Mouse (Mus musculus) heart, embryonic 14.5 days (tissue): Measurements from ENCODE around the gene Tbxas1. TPM values are rescaled to one million over a fixed set of nuclear protein-coding genes. Genes with fewer than 3 reads are reported as not detected.

ENCODE experiments used
- ATAC-seq: fragments of 200-750 bp; cut with Nextera tagmentation; 2 replicates; pipeline ENCODE4 v1.8.0; 2017; ENCODE audit warnings: low read depth, moderate TSS enrichment; ENCODE audit not compliant: insufficient number of reproducible peaks, insufficient read depth, low FRiP score
- H3K27ac ChIP-seq, 2 experiments: fragments of 200-500 bp in 1 of 2; fragments of 300-500 bp in 1 of 2; sonication (generic) in 1 of 2; replicated peaks in 1 of 2; 2 replicates each; pipeline ENCODE4 v1.5.1; 2012 to 2014; ENCODE audit warnings: low read depth in 2 of 2, low read length in 2 of 2, control low read depth in 1 of 2, mild to moderate bottlenecking in 1 of 2, mixed read lengths in 1 of 2; ENCODE audit not compliant: control insufficient read depth in 1 of 2, insufficient read depth in 1 of 2
- H3K27me3 ChIP-seq: fragments of 300-500 bp; sonication (generic); 2 replicates; pipeline ENCODE4 v1.6.1; 2014; ENCODE audit warnings: mild to moderate bottlenecking, low read length, control low read depth; ENCODE audit not compliant: control insufficient read depth, insufficient read depth
- H3K36me3 ChIP-seq: fragments of 300-500 bp; sonication (generic); 2 replicates; pipeline ENCODE4 v1.6.1; 2014; ENCODE audit warnings: mild to moderate bottlenecking, control low read depth, low read length, mixed read lengths; ENCODE audit not compliant: control insufficient read depth, insufficient read depth
- H3K4me1 ChIP-seq, 2 experiments: fragments of 200-500 bp in 1 of 2; fragments of 300-500 bp in 1 of 2; sonication (generic) in 1 of 2; 2 replicates each; pipeline ENCODE4 v1.6.1; 2012 to 2014; ENCODE audit warnings: low read length in 2 of 2, control low read depth in 1 of 2, mixed read lengths in 1 of 2; ENCODE audit not compliant: control insufficient read depth in 2 of 2, insufficient read depth in 2 of 2
- H3K4me2 ChIP-seq: fragments of 300-500 bp; sonication (generic); 2 replicates; pipeline ENCODE4 v1.6.1; 2014; ENCODE audit warnings: mild to moderate bottlenecking, low read length
- H3K4me3 ChIP-seq, 2 experiments: fragments of 200-500 bp in 1 of 2; fragments of 300-500 bp in 1 of 2; sonication (generic) in 1 of 2; 2 replicates each; pipeline ENCODE4 v1.5.1; 2012 to 2014; ENCODE audit warnings: low read length in 2 of 2, mild to moderate bottlenecking in 2 of 2, control low read depth in 1 of 2, low read depth in 1 of 2, moderate library complexity in 1 of 2; ENCODE audit not compliant: control insufficient read depth in 1 of 2, insufficient read depth in 1 of 2
- H3K9ac ChIP-seq: fragments of 300-500 bp; sonication (generic); 2 replicates; pipeline ENCODE4 v1.6.1; 2014; ENCODE audit warnings: mild to moderate bottlenecking, low read length
- H3K9me3 ChIP-seq: fragments of 300-500 bp; sonication (generic); 2 replicates; pipeline ENCODE4 v1.6.1; 2016; ENCODE audit warnings: low read length, control low read depth; ENCODE audit not compliant: control insufficient read depth
- WGBS: fragments of 180-500 bp; shearing (Covaris S2); extraction: QIAGEN DNeasy Blood & Tissue Kit; methylation state at CpG from one replicate; pipeline ENCODE4 v1.1.7; 2014; 5-methylcytosine and 5-hydroxymethylcytosine counted together
- polyA plus RNA-seq: library from polyadenylated mRNA; unstranded; fragments of >200 nt; fragmentation: Nextera tagmentation; extraction: Ambion mirVana; gene quantifications from 2 replicates; pipeline ENCODE4 v1.2.1, GENCODE M21; 2014

Gene Tbxas1
- polyA plus RNA-seq, 1 experiment from 2014 or later: 1.5 TPM

DNA sequence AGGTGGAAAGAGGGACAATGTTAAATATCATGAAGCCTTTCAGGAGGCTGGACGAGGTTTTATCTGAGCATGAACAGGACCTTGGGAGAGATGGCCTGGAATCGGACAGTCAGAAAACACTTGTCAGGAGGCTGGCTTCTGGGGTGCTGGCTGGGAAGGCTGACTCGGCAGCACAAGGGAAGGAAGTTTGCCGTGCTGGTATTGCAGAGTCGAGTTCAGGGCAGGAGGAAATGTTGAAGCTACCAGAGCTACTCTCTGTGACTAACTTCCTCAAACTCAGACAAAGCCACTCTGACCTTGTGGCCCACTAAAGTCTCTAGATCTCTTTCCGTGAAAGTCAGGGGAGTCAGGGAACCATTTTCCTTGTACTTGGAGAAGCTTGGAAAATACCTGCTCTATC lies 63.2 kb downstream of the Tbxas1 start:
- H3K9ac ChIP-seq: no peak overlapping the region
- ATAC-seq: no peak
- H3K4me2 ChIP-seq: no peak overlapping the region
- 0 out of 2 replicates have a peak, but pooled peaks cover 5% of the 10 kb centered on the region for H3K9me3 ChIP-seq
- no peak overlapping the region for H3K4me3 ChIP-seq
- H3K36me3 ChIP-seq: no peaks in the 10 kb centered on the region
- no peaks in the 10 kb centered on the region for H3K27me3 ChIP-seq
- peaks cover 12 to 14% of the 10 kb centered on the region in 2 experiments; a peak in 3 of 4 replicates for H3K4me1 ChIP-seq
- H3K27ac ChIP-seq: peak overlapping the region; percentile 38 to 44; a peak in 2 of 4 replicates
- 24% methylated on average over 6 of the region's 6 CpGs for WGBS

DNA sequence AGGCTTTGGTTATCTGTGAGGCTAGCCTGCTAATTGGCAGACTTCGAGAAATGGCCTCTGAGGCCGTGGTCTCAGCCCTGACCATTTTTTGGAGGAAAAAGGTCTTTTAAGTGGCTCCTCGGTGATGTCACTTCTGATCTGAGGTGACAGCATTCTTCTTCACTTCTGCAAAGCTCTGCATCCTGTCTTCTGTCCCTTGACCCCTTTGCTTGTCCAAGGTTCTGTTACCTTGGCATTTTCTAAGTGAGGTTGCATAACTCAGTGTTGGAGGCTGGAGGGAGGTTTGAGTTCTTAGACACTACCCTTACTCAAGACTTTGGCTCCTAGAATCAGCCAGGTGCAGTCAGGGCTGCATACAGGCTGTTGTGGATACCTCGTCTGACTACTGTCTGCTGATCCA lies 63.9 kb downstream of the Tbxas1 start:
- Histone ChIP-seq H3K27me3 (no peaks in the 10 kb centered on the region), H3K36me3 (no peaks in the 10 kb centered on the region), H3K4me3 (no peak overlapping the region), H3K4me2 (no peak overlapping the region), H3K27ac (no peak overlapping the region), H3K4me1 (peaks cover 12 to 14% of the 10 kb centered on the region in 2 experiments; a peak in 3 of 4 replicates), H3K9me3 (0 out of 2 replicates have a peak, but pooled peaks cover 5% of the 10 kb centered on the region), H3K9ac (no peak overlapping the region)
- WGBS: 80% methylated on average over 4 of the region's 4 CpGs
- ATAC-seq: no peak

DNA sequence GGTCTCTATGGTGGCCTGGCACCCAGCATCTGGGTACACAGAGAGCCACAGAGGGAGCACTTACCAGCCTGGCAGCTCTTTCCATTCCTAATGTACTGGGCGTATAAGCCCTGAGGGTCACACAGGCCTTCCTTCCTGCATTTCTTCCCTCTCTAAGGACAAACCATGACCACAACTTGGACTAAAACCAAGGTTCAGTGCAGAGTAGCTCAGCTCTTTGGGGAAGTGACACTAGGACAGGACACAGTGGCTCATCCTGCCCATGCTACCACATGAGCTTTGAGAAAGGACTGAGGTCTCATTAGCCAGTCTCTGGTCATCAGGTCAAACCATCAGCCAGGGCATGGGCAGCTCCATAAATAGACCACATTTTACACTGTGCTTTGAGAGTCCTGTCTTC lies 65.8 kb downstream of the Tbxas1 start:
- Histone ChIP-seq H3K4me3 (no peak overlapping the region), H3K4me1 (peaks cover 12 to 14% of the 10 kb centered on the region in 2 experiments; a peak in 3 of 4 replicates), H3K9ac (no peak overlapping the region), H3K4me2 (no peak overlapping the region), H3K36me3 (no peaks in the 10 kb centered on the region), H3K27me3 (no peaks in the 10 kb centered on the region), H3K27ac (no peak overlapping the region), H3K9me3 (0 out of 2 replicates have a peak, but pooled peaks cover 5% of the 10 kb centered on the region)
- 84% methylated on average over 1 of the region's 1 CpGs for WGBS
- ATAC-seq: no peak

DNA sequence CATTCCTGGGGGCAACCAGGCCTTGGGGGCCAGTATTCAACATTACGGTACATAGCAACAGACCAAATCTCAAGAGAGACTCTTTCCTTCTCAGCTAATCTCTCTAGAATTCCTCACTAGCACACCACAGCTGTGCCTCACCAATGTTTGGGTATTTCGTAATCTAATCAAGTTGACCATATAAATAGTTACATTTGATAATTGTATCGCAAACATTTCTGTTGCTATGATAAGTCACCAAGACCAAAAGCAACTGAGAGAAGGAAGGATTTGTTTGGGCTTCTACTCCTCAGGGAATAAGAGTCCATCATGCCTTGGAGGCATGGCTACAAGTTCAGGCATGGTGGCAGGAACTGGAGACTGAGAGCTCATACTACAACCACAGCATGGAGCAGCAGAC lies 67.6 kb downstream of the Tbxas1 start:
- no peak overlapping the region for H3K27ac ChIP-seq
- WGBS: 76% methylated on average over 3 of the region's 3 CpGs
- peaks cover 12 to 14% of the 10 kb centered on the region in 2 experiments; a peak in 3 of 4 replicates for H3K4me1 ChIP-seq
- ATAC-seq: no peak
- no peaks in the 10 kb centered on the region for H3K36me3 ChIP-seq
- no peak overlapping the region for H3K9ac ChIP-seq
- no peaks in the 10 kb centered on the region for H3K27me3 ChIP-seq
- no peak overlapping the region for H3K4me3 ChIP-seq
- H3K9me3 ChIP-seq: 0 out of 2 replicates have a peak, but pooled peaks cover 5% of the 10 kb centered on the region
- H3K4me2 ChIP-seq: no peak overlapping the region

DNA sequence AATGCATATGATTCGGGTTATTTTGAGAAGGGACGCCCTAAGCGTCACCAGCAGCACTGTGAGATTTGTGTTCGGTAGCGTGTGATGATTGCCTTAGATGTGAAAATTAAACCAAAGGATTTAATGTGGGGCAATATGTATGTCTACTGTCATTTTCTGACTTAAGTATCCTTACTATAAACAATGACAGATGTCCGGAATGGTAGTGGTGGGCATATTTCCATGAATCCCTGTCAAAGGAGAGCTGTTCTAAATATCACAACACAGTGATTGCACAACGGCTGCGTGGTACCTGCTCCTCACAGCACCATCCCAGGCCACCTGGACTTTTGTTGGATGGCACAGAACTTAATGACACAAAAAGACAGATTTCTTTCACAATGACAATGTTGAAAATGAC lies 69.2 kb downstream of the Tbxas1 start:
- no peak overlapping the region for H3K4me3 ChIP-seq
- ATAC-seq: no peak
- no peaks in the 10 kb centered on the region for H3K27me3 ChIP-seq
- peaks cover 4 to 6% of the 10 kb centered on the region in 2 experiments for H3K4me1 ChIP-seq
- H3K36me3 ChIP-seq: no peaks in the 10 kb centered on the region
- H3K9ac ChIP-seq: no peak overlapping the region
- H3K4me2 ChIP-seq: no peak overlapping the region
- WGBS: 90% methylated on average over 8 of the region's 8 CpGs
- H3K27ac ChIP-seq: no peak overlapping the region
- H3K9me3 ChIP-seq: 0 out of 2 replicates have a peak, but pooled peaks cover 5% of the 10 kb centered on the region

DNA sequence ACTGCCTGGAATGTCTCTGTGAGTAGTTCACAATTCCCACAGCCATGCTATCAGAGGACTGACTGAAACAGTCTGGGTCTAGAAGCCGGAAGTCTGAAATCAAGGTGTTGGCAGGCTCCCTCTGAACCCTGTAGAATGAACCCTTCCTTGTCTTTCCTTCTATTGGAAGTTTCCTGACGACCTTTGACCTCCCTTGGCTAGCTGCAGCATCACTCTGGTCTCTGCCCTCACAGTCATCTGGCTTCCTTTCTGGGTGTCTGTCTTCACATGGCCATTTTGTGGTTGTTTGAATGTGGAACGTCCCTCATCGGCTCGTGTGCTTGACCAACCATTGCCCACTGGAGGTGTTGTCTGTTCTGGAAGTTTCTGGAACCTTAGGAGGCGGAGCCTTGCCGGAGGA lies 69.6 kb downstream of the Tbxas1 start:
- Histone ChIP-seq H3K27ac (no peak overlapping the region), H3K9ac (no peak overlapping the region), H3K4me1 (peaks cover 8 to 11% of the 10 kb centered on the region in 2 experiments), H3K4me2 (no peak overlapping the region), H3K36me3 (no peaks in the 10 kb centered on the region), H3K27me3 (no peaks in the 10 kb centered on the region), H3K9me3 (0 out of 2 replicates have a peak, but pooled peaks cover 5% of the 10 kb centered on the region), H3K4me3 (no peak overlapping the region)
- 83% methylated on average over 7 of the region's 7 CpGs for whole genome bisulfite sequencing
- ATAC-seq: no peak

DNA sequence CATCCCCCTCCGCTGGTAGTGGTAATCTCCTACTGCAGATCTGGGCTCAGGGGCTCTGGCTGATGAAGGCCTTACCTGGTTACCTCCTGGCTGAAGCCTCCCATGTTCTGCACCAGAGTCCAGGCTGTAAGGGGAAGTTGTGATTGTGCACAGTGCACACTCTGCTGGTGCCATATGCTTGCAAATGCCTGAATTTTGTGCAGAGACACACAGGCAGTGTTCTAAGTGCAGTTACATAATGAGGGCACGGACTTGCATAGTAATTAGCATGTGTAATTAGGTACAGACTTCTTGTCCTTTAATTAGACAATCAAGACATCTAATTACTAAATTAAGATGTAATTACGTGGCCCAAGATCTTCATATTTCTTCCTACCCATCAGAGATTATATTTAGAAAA lies 70.5 kb downstream of the Tbxas1 start:
- H3K27me3 ChIP-seq: no peaks in the 10 kb centered on the region
- 0 out of 2 replicates have a peak, but pooled peaks cover 5% of the 10 kb centered on the region for H3K9me3 ChIP-seq
- ATAC-seq: no peak
- no peak overlapping the region for H3K9ac ChIP-seq
- no peak overlapping the region for H3K4me3 ChIP-seq
- H3K4me2 ChIP-seq: no peak overlapping the region
- no peak overlapping the region for H3K27ac ChIP-seq
- no peaks in the 10 kb centered on the region for H3K36me3 ChIP-seq
- H3K4me1 ChIP-seq: peaks cover 11 to 16% of the 10 kb centered on the region in 2 experiments
- 82% methylated on average over 3 of the region's 3 CpGs for WGBS

DNA sequence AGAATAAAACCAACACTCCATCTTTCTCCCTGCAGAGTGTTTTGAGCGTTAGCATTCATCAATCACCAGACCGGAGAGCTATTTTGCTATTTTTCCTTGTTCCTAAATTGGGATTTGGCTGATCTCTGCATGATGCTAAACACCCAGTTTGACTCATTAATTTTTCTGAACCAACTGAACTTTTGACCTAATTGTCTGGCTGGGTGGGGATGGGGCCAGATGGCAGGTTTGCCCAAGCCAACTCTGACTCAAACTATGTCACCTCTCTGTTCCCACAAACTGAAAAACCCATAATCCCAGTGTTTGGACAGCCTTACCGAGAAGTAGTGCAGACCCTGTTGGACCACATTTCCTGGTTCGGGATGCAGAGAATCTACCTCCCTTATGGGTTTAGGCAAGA lies 72.1 kb downstream of the Tbxas1 start:
- H3K9ac ChIP-seq: no peak overlapping the region
- H3K36me3 ChIP-seq: no peaks in the 10 kb centered on the region
- H3K4me1 ChIP-seq: peaks cover 12 to 16% of the 10 kb centered on the region in 2 experiments
- no peak for ATAC-seq
- no peak overlapping the region for H3K4me3 ChIP-seq
- no peak overlapping the region for H3K27ac ChIP-seq
- no peak overlapping the region for H3K4me2 ChIP-seq
- H3K9me3 ChIP-seq: 0 out of 2 replicates have a peak, but pooled peaks cover 5% of the 10 kb centered on the region
- 92% methylated on average over 4 of the region's 4 CpGs for WGBS
- no peaks in the 10 kb centered on the region for H3K27me3 ChIP-seq
